Mouse (Mus musculus): ENCODE data around the gene Erfe. TPM values are rescaled to one million over a fixed set of nuclear protein-coding genes. Genes with fewer than 3 reads are reported as not detected.
A peak's percentile ranks its signal among the peaks of the same experiment; 100 is the strongest.

Gene Erfe
- polyA plus RNA-seq (2011; ENCODE audit: insufficient read depth, insufficient read length, low replicate concordance, missing spikeins) = 0.68 and 5.2 TPM in 2 replicates

GRCm38 (mm10) chr1:91366215-91367108, at the start of gene Erfe:
Erfe (plus strand) TSS chr1:91366430.
- Histone ChIP-seq H3K4me3 (replicated peaks; ENCODE audit: control insufficient read depth, low read depth, low read length) (peak within 1 kb of the TSS; percentile 52), H3K27ac (ENCODE audit: control insufficient read depth, insufficient read depth, low read depth, low read length, poor library complexity) (no peak within 1 kb of the TSS), H3K4me1 (ENCODE audit: control insufficient read depth, insufficient read depth, low read length) (no peaks in the 10 kb centered on the region)
- 2% methylated on average over 68 of the region's 68 CpGs for WGBS
- TF ChIP-seq CTCF (IDR thresholded peaks at IDR 0.05; ENCODE audit: control insufficient read depth, insufficient read depth, low read length) (peak; percentile 79), POLR2A (IDR thresholded peaks at IDR 0.05; ENCODE audit: borderline replicate concordance, control insufficient read depth, low read depth, low read length) (peak; percentile 14; the same call in 1 of the 2 replicates)

GRCm38 (mm10) chr1:91317656-91318055, 48.6 kb upstream of the Erfe start:
- 83% methylated on average over 6 of the region's 6 CpGs for WGBS
- no peak for TF ChIP-seq CTCF (IDR thresholded peaks at IDR 0.05; ENCODE audit: control insufficient read depth, insufficient read depth, low read length)
- no peak for TF ChIP-seq POLR2A (IDR thresholded peaks at IDR 0.05; ENCODE audit: borderline replicate concordance, control insufficient read depth, low read depth, low read length)
- Histone ChIP-seq H3K4me3 (replicated peaks; ENCODE audit: control insufficient read depth, low read depth, low read length) (no peak overlapping the region), H3K4me1 (ENCODE audit: control insufficient read depth, insufficient read depth, low read length) (no peaks in the 10 kb centered on the region), H3K27ac (ENCODE audit: control insufficient read depth, insufficient read depth, low read depth, low read length, poor library complexity) (no peak overlapping the region)

GRCm38 (mm10) chr1:91321760-91322438, 44.3 kb upstream of the Erfe start, which contains the start of gene Espnl:
Espnl (plus strand) TSS chr1:91322075.
- WGBS = 41% methylated on average over 19 of the region's 19 CpGs
- Histone ChIP-seq H3K4me1 (ENCODE audit: control insufficient read depth, insufficient read depth, low read length) (no peaks in the 10 kb centered on the region), H3K4me3 (replicated peaks; ENCODE audit: control insufficient read depth, low read depth, low read length) (no peak within 1 kb of the TSS), H3K27ac (ENCODE audit: control insufficient read depth, insufficient read depth, low read depth, low read length, poor library complexity) (no peak within 1 kb of the TSS)
- peak; percentile 20; the same call in 1 of the 2 replicates for TF ChIP-seq POLR2A (IDR thresholded peaks at IDR 0.05; ENCODE audit: borderline replicate concordance, control insufficient read depth, low read depth, low read length)
- TF ChIP-seq CTCF (IDR thresholded peaks at IDR 0.05; ENCODE audit: control insufficient read depth, insufficient read depth, low read length) = no peak

- Histone ChIP-seq H3K27ac (ENCODE audit: control insufficient read depth, insufficient read depth, low read depth, low read length, poor library complexity) (no peak overlapping the region), H3K4me3 (replicated peaks; ENCODE audit: control insufficient read depth, low read depth, low read length) (no peak overlapping the region), H3K4me1 (ENCODE audit: control insufficient read depth, insufficient read depth, low read length) (no peaks in the 10 kb centered on the region)
- 92% methylated on average over 2 of the region's 2 CpGs for WGBS
- no peak for TF ChIP-seq CTCF (IDR thresholded peaks at IDR 0.05; ENCODE audit: control insufficient read depth, insufficient read depth, low read length)
- no peak for TF ChIP-seq POLR2A (IDR thresholded peaks at IDR 0.05; ENCODE audit: borderline replicate concordance, control insufficient read depth, low read depth, low read length)
Measured at GRCm38 (mm10) chr1:91324646-91325045, 41.6 kb upstream of the Erfe start.

- WGBS = 62% methylated on average over 4 of the region's 4 CpGs
- no peaks in the 10 kb centered on the region for H3K4me1 ChIP-seq (ENCODE audit: control insufficient read depth, insufficient read depth, low read length)
- no peak overlapping the region for H3K27ac ChIP-seq (ENCODE audit: control insufficient read depth, insufficient read depth, low read depth, low read length, poor library complexity)
- TF ChIP-seq POLR2A (IDR thresholded peaks at IDR 0.05; ENCODE audit: borderline replicate concordance, control insufficient read depth, low read depth, low read length) = no peak
- no peak overlapping the region for H3K4me3 ChIP-seq (replicated peaks; ENCODE audit: control insufficient read depth, low read depth, low read length)
Measured at GRCm38 (mm10) chr1:91325488-91326042, 40.7 kb upstream of the Erfe start.

GRCm38 (mm10) chr1:91332102-91332501, 34.1 kb upstream of the Erfe start:
- WGBS = 59% methylated on average over 4 of the region's 4 CpGs
- Histone ChIP-seq H3K4me3 (replicated peaks; ENCODE audit: control insufficient read depth, low read depth, low read length) (no peak overlapping the region), H3K4me1 (ENCODE audit: control insufficient read depth, insufficient read depth, low read length) (no peaks in the 10 kb centered on the region), H3K27ac (ENCODE audit: control insufficient read depth, insufficient read depth, low read depth, low read length, poor library complexity) (no peak overlapping the region)
- TF ChIP-seq POLR2A (IDR thresholded peaks at IDR 0.05; ENCODE audit: borderline replicate concordance, control insufficient read depth, low read depth, low read length) (no peak), CTCF (IDR thresholded peaks at IDR 0.05; ENCODE audit: control insufficient read depth, insufficient read depth, low read length) (no peak)

- TF ChIP-seq CTCF (IDR thresholded peaks at IDR 0.05; ENCODE audit: control insufficient read depth, insufficient read depth, low read length) = no peak
- TF ChIP-seq POLR2A (IDR thresholded peaks at IDR 0.05; ENCODE audit: borderline replicate concordance, control insufficient read depth, low read depth, low read length) = no peak
- H3K4me3 ChIP-seq (replicated peaks; ENCODE audit: control insufficient read depth, low read depth, low read length) = no peak overlapping the region
- no peak overlapping the region for H3K27ac ChIP-seq (ENCODE audit: control insufficient read depth, insufficient read depth, low read depth, low read length, poor library complexity)
- no peaks in the 10 kb centered on the region for H3K4me1 ChIP-seq (ENCODE audit: control insufficient read depth, insufficient read depth, low read length)
Measured at GRCm38 (mm10) chr1:91333582-91333981, 32.6 kb upstream of the Erfe start.

GRCm38 (mm10) chr1:91337355-91337754, 28.9 kb upstream of the Erfe start:
- Histone ChIP-seq H3K27ac (ENCODE audit: control insufficient read depth, insufficient read depth, low read depth, low read length, poor library complexity) (no peak overlapping the region), H3K4me3 (replicated peaks; ENCODE audit: control insufficient read depth, low read depth, low read length) (no peak overlapping the region), H3K4me1 (ENCODE audit: control insufficient read depth, insufficient read depth, low read length) (no peaks in the 10 kb centered on the region)
- 73% methylated on average over 7 of the region's 7 CpGs for WGBS
- TF ChIP-seq POLR2A (IDR thresholded peaks at IDR 0.05; ENCODE audit: borderline replicate concordance, control insufficient read depth, low read depth, low read length) (no peak), CTCF (IDR thresholded peaks at IDR 0.05; ENCODE audit: control insufficient read depth, insufficient read depth, low read length) (no peak)

All from bone marrow, adult 2 months (tissue).